Mouse (Mus musculus): ENCODE data around the gene Melk.

DNA sequence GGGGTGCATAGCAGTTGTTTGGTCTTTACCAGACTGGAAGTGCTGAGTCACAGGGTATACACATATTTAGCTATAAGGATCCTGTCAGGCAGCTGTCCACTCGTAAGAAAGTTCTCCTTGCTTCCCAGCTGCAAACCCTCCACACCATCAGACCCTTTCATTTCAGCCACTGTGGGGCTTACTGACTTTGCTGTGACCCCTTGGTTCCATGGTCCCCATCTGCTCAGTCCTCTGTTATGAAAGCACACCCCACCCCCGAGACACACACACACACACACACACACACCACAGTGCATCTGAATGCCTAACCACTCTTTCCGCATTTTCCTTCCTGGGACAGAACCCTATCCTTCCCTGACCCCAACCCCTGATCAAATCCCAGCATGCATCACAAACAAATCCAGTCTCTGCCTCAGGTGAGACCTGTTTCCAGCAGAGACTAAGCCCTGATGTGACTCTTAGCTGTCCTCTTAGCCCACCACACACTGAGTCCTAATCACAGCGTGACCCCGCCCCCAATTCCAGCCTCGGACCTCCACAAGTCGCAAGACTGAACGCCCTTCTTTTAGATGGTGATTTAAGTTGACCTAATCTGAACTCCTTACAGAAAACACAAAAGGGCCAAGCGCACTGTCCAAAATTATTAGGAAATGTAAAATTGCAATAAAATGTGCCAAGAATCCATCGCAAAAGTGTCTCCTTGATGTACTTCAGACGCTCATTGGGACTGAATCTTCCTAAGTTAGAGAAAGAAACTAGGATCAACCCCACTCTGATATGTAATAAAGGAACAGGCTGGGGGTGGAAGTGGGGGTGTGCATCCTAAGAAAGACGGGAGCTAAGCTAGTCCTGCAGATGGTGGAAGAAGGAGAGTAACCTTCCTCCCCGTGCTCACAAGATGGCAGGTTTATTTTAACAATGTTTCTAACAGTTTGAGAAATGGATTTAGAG is 48.4 kb upstream of the Melk start:
- TF ChIP-seq CTCF (IDR thresholded peaks at IDR 0.05; ENCODE audit: low read depth, low read length) (no peak), POLR2A (IDR thresholded peaks at IDR 0.05; ENCODE audit: insufficient read depth, low read length) (no peak), EP300 (IDR thresholded peaks at IDR 0.05; ENCODE audit: insufficient read depth, low read depth, low read length) (0 out of 2 replicates have a peak, but pooled peaks have one; percentile 23)
